Mouse (Mus musculus) forebrain, postnatal 0 days (tissue): ENCODE results near the gene Ssr2. TPM values are rescaled to one million over a fixed set of nuclear protein-coding genes. Genes with fewer than 3 reads are reported as not detected.

ENCODE experiments used
- ATAC-seq: fragments of 200-750 bp; cut with Nextera tagmentation; 2 replicates; pipeline ENCODE4 v1.8.0; 2017; ENCODE audit warnings: mild to moderate bottlenecking, moderate library complexity
- DNase-seq: peaks from one replicate; pipeline ENCODE4 v3.0.0-alpha.2; 2015
- H3K27ac ChIP-seq: fragments of 300-500 bp; sonication (generic); 2 replicates; pipeline ENCODE4 v1.5.1; 2014; ENCODE audit warnings: low read depth, mild to moderate bottlenecking, antibody characterized with exemption, low read length, moderate library complexity, mixed read lengths
- H3K27me3 ChIP-seq: fragments of 300-500 bp; sonication (generic); 2 replicates; pipeline ENCODE4 v1.6.1; 2014; ENCODE audit warnings: mild to moderate bottlenecking, low read length, mixed read lengths; ENCODE audit not compliant: insufficient read depth
- H3K36me3 ChIP-seq: fragments of 300-500 bp; sonication (generic); 2 replicates; pipeline ENCODE4 v1.6.1; 2014; ENCODE audit warnings: mild to moderate bottlenecking, moderate library complexity; ENCODE audit not compliant: insufficient read depth
- H3K4me1 ChIP-seq: fragments of 300-500 bp; sonication (generic); 2 replicates; pipeline ENCODE4 v1.6.1; 2014; ENCODE audit warnings: antibody characterized with exemption; ENCODE audit not compliant: insufficient read depth
- H3K4me2 ChIP-seq: fragments of 300-500 bp; sonication (generic); 2 replicates; pipeline ENCODE4 v1.6.1; 2014; ENCODE audit warnings: low read depth, mild to moderate bottlenecking, moderate library complexity
- H3K4me3 ChIP-seq: fragments of 300-500 bp; sonication (generic); 2 replicates; pipeline ENCODE4 v1.5.1; 2014; ENCODE audit warnings: low read depth, low read length, mixed read lengths
- H3K9ac ChIP-seq: fragments of 300-500 bp; sonication (generic); 2 replicates; pipeline ENCODE4 v1.6.1; 2014; ENCODE audit warnings: mild to moderate bottlenecking
- H3K9me3 ChIP-seq: fragments of 300-500 bp; sonication (generic); 2 replicates; pipeline ENCODE4 v1.6.1; 2016; ENCODE audit warnings: low read length
- CTCF ChIP-seq: sonication (generic); IDR thresholded peaks from 2 replicates; pipeline ENCODE4 v1.5.1; 2016; ENCODE audit warnings: antibody characterized with exemption, control low read depth, low read depth
- WGBS: fragments of 180-500 bp; shearing (Covaris S2); extraction: QIAGEN DNeasy Blood & Tissue Kit; methylation state at CpG from one replicate; pipeline ENCODE4 v1.1.7; 2014; 5-methylcytosine and 5-hydroxymethylcytosine counted together
- polyA plus RNA-seq: library from polyadenylated mRNA; unstranded; fragments of >200 nt; fragmentation: Nextera tagmentation; extraction: Ambion mirVana; gene quantifications from 2 replicates; pipeline ENCODE4 v1.2.1, GENCODE M21; 2015
- total RNA-seq: library from RNA; depleted of rRNA; stranded (reverse); fragments of >200 nt; gene quantifications from 2 replicates; pipeline ENCODE4 v1.2.3, GENCODE M21; 2014

Gene Ssr2
- total and polyA plus RNA-seq, 2 experiments from 2014 or later = 204 to 254 TPM

DNA sequence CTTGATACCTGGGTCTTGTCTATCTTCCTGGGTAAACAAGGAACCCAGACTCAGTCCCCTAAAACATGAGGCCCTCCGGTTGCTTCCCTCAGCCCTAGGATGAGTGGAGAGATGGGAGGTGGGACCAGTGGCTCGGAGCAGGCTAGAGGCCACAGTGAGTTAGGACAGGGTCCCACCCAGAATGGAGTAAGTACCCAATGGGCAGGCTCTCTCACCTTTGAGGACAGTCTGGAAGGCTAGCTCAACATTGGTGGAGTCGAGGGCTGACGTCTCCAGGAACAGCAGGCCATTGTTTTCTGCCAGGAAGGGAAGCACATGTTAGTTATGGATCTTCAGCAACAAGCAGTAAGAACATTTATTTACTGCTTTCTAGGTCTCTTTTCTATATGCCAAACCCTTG is 33.2 kb upstream of the Ssr2 start:
- Histone ChIP-seq H3K36me3 (peaks cover 29% of the 10 kb centered on the region), H3K4me2 (no peak overlapping the region), H3K9me3 (no peaks in the 10 kb centered on the region), H3K27me3 (no peaks in the 10 kb centered on the region), H3K9ac (no peak overlapping the region), H3K4me3 (no peak overlapping the region), H3K27ac (no peak overlapping the region), H3K4me1 (no peaks in the 10 kb centered on the region)
- TF ChIP-seq CTCF = no peak
- WGBS = 61% methylated on average over 4 of the region's 4 CpGs
- no peak for DNase-seq
- ATAC-seq = no peak

DNA sequence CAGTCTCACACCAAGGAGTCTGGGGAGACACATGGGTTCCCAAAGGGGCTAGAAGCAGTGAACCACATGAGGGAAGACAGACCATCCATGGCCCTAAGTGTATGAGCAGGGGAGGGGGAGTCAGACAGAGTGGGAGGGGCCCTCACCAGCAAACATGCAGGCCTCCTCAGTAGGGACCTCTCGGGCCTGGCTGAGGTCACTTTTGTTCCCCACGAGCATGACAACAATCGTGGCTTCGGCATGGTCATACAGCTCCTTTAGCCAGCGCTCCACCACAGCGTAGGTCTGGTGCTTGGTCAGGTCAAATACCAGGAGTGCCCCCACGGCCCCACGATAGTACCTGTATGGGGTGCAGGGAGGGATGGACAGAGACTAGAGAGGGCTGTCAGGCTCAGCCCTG is 32.5 kb upstream of the Ssr2 start:
- Histone ChIP-seq H3K4me3 (no peak overlapping the region), H3K27ac (no peak overlapping the region), H3K4me1 (no peaks in the 10 kb centered on the region), H3K4me2 (no peak overlapping the region), H3K9me3 (no peaks in the 10 kb centered on the region), H3K36me3 (peaks cover 22% of the 10 kb centered on the region), H3K9ac (no peak overlapping the region), H3K27me3 (no peaks in the 10 kb centered on the region)
- no peak for DNase-seq
- WGBS = 80% methylated on average over 8 of the region's 8 CpGs
- no peak for TF ChIP-seq CTCF
- no peak for ATAC-seq

DNA sequence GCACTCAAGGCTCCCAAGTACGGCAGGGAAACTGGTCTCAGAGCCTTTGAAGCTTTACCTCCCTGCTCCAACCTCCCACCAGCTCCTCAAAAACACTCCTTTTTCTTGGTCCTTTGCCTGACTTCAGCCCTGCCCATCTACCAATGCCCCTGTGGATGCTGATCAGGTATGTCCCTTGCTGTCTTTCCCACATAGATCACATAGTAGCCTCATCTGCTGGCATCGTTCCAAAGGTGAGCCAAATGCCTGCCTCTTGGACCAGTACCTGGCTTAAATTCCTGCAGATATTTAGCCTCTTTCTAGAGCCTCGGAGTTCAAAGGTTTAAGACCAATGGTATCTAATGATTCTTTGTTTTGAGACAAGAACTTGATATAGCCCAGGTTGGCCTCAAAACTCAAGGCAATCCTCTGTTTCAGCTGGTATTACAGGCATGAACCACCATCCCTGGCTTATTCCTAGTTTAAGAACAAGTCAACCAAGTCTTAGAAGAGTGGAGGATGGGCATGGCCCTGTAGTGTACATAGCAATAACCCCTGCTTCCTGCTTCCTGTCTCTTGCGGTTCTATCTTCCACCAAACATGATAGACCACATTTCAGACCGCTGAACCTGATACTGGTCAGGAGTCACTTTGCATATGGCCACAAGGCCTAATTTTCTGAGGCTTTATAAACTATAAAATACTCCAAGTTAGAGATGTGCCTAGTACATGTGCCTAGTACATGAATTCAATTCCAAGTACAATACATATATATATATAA is 31.8 kb upstream of the Ssr2 start:
- DNase-seq = no peak
- Histone ChIP-seq H3K27me3 (no peaks in the 10 kb centered on the region), H3K9ac (no peak overlapping the region), H3K9me3 (no peaks in the 10 kb centered on the region), H3K4me3 (no peak overlapping the region), H3K4me1 (no peaks in the 10 kb centered on the region), H3K4me2 (no peak overlapping the region), H3K36me3 (peaks cover 15% of the 10 kb centered on the region), H3K27ac (no peak overlapping the region)
- no peak for ATAC-seq
- 71% methylated on average over 5 of the region's 5 CpGs for WGBS
- TF ChIP-seq CTCF = no peak

DNA sequence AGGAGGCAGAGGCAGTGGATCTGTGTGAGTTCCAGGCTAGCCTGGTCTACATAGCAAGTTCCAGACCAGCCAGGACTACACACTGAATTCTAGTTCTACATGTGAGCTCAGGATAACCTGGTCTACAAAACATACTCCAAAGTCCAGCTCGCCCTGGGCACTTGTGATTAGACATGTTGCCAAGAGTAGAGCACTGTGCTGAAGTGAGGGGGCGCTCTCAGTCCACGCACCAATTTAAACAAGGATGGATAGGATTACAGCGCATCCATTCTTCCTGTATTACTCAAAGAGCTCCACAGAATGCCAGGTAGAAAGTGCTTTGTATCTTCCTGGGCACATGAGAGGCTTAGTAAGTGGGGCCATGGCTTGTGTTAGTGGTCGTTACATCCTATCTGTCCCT is 31.2 kb upstream of the Ssr2 start:
- Histone ChIP-seq H3K4me3 (no peak overlapping the region), H3K4me2 (no peak overlapping the region), H3K9ac (no peak overlapping the region), H3K27me3 (no peaks in the 10 kb centered on the region), H3K9me3 (no peaks in the 10 kb centered on the region), H3K27ac (no peak overlapping the region), H3K36me3 (peaks cover 13% of the 10 kb centered on the region), H3K4me1 (no peaks in the 10 kb centered on the region)
- DNase-seq (no peak), ATAC-seq (no peak)
- WGBS = 22% methylated on average over 5 of the region's 5 CpGs
- TF ChIP-seq CTCF = peak; percentile 66

DNA sequence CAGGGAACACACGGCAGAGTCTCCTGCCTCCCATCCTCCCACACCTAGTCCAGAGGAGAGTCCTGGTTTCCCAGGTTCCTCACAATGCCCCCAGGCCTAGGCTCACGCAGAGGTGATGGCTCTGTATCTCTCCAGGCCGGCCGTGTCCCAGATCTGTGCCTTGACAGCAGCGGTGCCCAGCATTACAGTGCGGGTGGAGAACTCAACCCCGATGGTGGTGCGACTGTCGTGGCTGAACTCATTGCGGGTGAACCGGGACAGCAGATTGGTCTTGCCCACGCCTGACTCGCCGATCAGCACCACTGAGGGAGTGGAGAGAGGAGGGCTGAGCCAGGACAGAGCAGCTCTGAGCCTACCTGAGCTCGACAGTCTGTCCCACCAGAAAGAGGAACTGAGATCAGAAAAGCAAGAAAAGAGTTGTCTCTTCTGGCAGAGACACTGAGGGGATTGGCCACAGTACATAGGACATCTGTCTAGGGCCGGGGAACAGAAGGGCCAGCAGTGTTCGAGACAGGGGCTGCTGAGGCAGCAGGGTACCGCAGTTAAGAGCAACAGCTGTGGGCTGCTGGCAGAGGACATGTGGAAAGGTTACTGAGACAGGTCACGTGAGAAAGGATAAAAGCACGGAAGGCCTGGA is 30.6 kb upstream of the Ssr2 start:
- Histone ChIP-seq H3K4me1 (no peaks in the 10 kb centered on the region), H3K27me3 (no peaks in the 10 kb centered on the region), H3K9me3 (no peaks in the 10 kb centered on the region), H3K36me3 (peaks cover 9% of the 10 kb centered on the region), H3K4me3 (no peak overlapping the region), H3K27ac (no peak overlapping the region), H3K9ac (no peak overlapping the region), H3K4me2 (no peak overlapping the region)
- 68% methylated on average over 20 of the region's 20 CpGs for WGBS
- no peak for TF ChIP-seq CTCF
- DNase-seq = no peak
- ATAC-seq = no peak

DNA sequence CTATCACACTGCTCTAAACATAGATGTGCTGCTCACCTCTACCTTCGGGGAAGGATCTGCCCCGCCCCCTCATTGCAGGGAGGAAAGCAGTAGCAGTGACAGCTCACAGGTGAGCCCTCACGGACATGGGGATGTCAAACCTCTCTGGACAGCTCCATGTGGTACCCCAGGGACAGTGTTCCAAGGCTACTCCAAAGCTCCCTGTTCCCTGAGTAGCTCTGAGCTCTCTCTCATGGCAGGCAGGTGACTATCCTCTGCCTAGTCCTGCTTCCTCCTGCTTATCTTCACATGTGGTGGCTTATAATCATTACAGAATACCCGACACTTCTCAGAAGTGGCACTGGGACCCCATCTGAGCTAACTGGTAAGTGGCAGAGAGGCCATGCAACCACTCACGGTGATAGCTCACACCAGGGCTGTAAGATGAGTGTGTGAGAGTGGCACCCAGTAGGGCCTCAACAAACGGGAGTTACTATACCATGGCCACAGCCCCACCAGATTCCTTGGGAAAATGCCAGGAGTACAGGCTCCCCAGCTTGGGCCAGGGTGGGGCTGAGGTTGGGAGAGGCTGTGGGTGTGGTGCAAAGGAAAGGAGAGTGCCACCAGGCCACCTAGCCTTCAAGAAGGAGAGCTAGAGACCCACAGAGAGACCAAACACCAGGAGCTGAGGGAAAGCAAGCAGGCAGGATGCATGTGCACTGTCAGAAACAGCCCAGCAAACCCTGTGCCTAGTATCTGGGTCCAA is 28.8 kb upstream of the Ssr2 start:
- WGBS = 75% methylated on average over 6 of the region's 6 CpGs
- TF ChIP-seq CTCF = no peak
- 0 out of 2 replicates have a peak, but pooled peaks cover under 1% of the 10 kb centered on the region for H3K4me1 ChIP-seq
- no peak for DNase-seq
- H3K4me2 ChIP-seq = no peak overlapping the region
- H3K4me3 ChIP-seq = no peak overlapping the region
- no peak for ATAC-seq
- no peak overlapping the region for H3K27ac ChIP-seq
- H3K9ac ChIP-seq = no peak overlapping the region
- no peaks in the 10 kb centered on the region for H3K36me3 ChIP-seq
- no peaks in the 10 kb centered on the region for H3K27me3 ChIP-seq
- no peaks in the 10 kb centered on the region for H3K9me3 ChIP-seq
